Mouse (Mus musculus) ES-CJ7 (cell line): ENCODE measurements at regions not wholly inside any gene's neighbourhood (a gene's known extent, or its start where the extent isn't known, plus 50 kb on each side); places are given as distances from the start of the nearest gene placed in this dataset.

Experiments used
- DNase-seq: peaks from one replicate; pipeline ENCODE4 v3.0.0; 2011; ENCODE audit warnings: low read depth, low spot score

DNA sequence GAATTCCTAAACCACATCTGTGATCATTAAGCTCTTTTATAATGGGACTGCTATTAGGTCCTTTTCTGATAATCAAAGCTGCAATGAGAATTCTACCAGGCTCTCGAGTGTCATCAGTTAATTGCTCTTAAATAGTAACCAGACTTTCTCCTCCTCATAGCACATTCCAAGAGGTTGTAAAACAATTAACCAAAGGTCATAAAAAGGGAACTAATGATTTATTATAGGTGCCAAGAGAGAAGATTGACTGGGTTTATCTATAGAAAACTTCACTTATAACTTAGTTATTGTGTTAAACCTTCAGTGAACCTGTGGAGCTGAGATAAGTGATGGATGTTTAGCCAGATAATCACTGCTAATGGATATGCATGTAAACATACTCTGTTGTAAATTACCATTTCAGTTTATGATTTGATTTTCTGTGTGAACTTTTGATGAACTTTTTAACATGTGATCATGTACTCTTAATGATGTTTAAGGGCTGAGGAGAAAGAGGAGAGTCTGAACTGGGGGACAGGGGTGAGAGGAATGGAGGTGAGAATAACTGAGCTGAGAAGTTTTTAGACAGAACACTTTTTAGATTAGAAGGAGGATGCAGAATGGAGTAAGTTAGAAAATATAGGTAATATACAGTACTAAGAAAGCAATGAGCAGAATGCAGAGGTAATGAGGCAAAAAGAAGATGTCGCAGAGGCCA, 228.4 kb upstream of the Cox7c start:
- DNase-seq, result no peak

DNA sequence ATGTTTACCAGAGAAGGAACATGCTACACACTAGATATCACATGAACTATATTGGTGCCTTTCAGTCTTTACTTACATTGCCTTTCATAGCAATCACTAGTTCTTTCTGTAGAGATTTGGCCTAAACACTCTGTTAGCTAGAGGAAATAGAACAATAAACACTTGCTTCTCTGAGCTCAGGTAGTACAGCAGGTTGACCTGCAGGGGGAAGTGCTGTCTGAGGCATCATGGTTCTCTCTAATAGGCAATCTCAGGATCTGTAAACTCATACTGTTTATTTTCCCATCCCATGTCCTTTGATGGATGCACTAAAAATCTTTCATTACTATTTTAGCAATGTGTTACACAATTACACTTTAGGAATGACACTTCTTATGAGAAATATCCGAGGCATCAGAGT, 191.3 kb upstream of the Cox7c start:
- DNase-seq, result peak; percentile 15

DNA sequence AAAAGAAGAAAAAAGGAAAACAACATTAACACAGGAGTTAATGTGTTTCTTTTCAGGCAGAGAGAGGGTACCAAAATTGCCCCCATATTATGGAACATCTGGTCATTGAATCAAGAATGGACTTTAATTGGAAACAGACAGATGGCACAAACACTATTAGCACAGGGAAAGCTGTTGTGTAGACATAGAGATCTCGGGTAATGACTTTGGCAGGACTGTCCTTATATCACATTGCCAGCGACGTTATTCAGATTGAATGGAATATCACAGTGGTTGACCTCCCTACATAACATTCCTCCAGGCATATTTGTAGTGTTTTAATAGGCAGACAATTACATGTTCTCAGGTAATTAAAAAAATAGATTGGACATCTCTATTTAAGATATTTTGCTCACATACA, 158.9 kb upstream of the Cox7c start:
- no peak for DNase-seq

DNA sequence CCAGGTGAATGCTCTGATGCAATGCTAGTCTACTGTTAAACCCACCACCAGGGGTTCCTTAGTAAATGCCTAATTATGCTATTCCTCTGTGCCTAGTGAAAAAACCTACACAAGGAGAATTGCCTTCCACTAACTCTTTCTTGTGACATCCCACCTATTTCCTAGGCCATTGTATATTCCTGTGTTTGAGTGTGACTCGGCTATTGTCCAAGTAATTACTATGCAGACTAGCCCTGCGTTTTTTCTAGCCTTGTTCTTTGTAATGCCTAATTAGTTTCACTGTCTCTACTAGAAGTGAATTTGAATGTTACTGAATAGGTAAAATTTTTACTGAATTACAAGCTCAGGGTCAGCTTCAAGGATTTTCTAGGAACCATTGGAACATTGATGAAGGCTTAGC, 133.8 kb upstream of the Cox7c start:
- DNase-seq, result peak; percentile 83

DNA sequence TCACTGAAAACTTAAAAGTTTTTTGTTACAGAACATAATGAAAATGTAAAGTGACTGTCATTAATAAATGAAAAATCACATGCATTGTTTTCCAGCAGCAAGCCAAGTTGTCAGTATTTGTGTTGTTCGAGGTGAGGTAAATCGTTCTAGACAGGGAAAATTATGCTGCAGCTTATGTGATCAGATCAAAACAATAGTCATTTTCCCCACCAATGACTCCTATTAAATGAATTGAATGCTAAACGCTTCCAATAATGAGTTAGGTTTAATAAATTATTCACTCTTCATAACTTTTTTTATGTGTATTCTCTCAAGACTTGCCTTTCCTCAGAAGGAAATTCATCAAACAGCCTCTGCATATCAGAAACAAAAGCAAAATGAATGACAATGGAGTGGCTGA, 100.6 kb upstream of the Cox7c start:
- DNase-seq, result no peak

DNA sequence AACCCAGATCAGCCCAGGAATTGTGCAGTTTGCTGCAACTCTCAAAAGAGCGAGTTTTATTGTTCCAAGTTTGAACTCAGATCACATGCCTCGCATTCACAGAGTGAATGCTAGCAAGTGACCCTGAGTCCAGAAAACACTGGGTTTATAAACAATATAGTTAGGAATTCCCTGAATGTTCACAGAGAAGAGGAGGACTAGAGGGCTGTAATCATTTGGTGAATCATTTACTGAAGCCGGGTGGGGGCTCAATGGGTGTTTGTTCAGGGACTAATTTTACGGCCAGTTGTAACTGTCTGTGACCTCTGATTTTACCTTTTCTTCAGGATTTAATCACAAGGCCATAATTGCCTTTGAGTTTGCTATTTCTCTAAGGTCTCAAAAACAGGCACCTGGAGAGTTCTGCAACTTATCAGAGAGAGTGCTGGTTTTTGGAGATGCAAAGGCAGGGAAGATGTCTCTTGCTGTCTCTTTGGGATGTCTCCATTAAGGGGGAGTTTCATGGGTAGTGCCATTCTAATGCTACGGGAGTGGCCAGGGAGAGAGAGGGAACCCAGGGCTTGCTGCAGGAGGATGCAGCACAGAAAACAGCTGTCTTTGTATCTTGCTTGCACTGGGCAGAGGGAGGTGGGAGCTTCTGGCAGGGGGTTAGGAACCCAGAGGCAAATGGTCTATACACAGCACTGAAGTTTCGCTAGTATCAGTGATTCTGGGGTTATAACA, 64.8 kb upstream of the Cox7c start:
- no peak for DNase-seq

DNA sequence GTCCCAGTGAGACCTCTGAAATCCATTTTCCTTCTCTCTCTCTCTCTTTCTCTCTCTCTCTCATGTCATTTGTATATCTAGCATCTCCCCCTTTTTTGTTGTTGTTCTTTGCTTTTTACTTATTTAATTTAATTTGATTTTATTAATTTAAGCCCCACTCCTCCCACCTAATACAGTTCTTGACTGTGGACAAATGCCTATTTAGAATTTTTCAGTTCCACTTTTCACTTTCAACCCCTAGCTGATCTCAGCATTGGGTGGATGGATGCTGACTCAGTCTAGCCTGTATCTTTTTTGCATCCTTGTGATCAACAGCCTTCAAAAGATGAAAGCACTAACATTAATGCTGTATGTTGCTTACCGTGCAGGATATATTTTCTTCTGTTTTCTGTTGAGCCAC, 55.5 kb upstream of the Cox7c start:
- no peak for DNase-seq

DNA sequence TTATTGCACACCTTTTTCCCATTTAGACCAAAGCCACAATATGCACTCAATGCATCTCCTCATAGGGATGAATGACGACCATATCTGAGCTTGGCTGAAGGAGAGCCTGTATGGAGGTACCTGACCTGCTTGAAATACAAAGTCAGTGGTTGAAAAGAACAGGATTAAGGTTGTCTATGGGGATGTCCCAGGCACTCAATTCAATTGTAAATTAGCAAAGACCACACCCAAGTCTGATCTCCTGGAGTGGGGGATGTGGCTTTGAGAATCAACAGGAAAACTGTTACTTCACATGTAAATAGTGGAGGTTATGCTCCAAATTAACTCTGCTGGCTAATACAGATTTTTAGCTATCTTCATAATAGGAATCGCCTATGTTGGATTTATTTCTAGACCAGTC, 51.1 kb upstream of the Cox7c start:
- peak; percentile 92 for DNase-seq

DNA sequence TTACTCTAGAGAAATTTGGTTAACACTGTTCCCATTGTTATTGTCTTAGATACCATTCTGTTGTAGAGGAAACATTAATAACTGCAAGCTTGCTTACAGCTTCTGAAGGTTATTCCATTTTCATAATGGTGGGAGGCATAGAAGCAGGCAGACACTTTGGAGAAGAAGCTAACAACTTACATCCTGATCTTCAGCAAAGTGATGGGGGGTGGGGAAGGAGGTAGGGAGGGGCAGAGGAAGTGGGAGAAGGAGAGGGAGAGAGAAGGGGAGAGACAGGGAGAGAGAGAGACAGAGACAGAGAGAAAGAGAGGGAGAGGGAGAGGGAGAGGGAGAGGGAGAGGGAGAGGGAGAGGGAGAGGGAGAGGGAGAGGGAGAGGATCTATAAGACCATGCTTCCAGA, 50.6 kb upstream of the Cox7c start:
- DNase-seq, result peak; percentile 66
